Mouse (Mus musculus) liver, embryonic 14.5 days (tissue): ENCODE data around the gene Trmt44. TPM values are rescaled to one million over a fixed set of nuclear protein-coding genes. Genes with fewer than 3 reads are reported as not detected.

Source experiments
- ATAC-seq: fragments of 200-750 bp; cut with Nextera tagmentation; 2 replicates; pipeline ENCODE4 v1.8.0; 2017; ENCODE audit warnings: moderate number of reproducible peaks, mild to moderate bottlenecking, moderate library complexity; ENCODE audit not compliant: insufficient read depth
- DNase-seq, 3 experiments: peaks; one replicate each; pipeline ENCODE4 v3.0.0-alpha.2; 2012 to 2013; ENCODE audit warnings: low read depth in 3 of 3, low spot score in 3 of 3
- H3K27ac ChIP-seq: fragments of 300-500 bp; sonication (generic); 2 replicates; pipeline ENCODE4 v1.5.1; 2014; ENCODE audit warnings: moderate library complexity, mild to moderate bottlenecking, control low read depth, inconsistent platforms
- H3K27me3 ChIP-seq: fragments of 300-500 bp; sonication (generic); 2 replicates; pipeline ENCODE4 v1.6.1; 2014; ENCODE audit warnings: mild to moderate bottlenecking, low read length, moderate library complexity; ENCODE audit not compliant: control insufficient read depth, insufficient read depth
- H3K36me3 ChIP-seq: fragments of 300-500 bp; sonication (generic); replicated peaks from 2 replicates; pipeline ENCODE4 v1.6.1; 2014; ENCODE audit warnings: low read depth; ENCODE audit not compliant: control insufficient read depth, insufficient read depth
- H3K4me1 ChIP-seq, 2 experiments: fragments of 200-500 bp in 1 of 2; fragments of 300-500 bp in 1 of 2; sonication (generic) in 1 of 2; replicated peaks; 2 replicates each; pipeline ENCODE4 v1.6.1; 2012 to 2014; ENCODE audit warnings: antibody characterized with exemption in 1 of 2, inconsistent platforms in 1 of 2, low read length in 1 of 2; ENCODE audit not compliant: control insufficient read depth in 2 of 2, insufficient read depth in 2 of 2
- H3K4me2 ChIP-seq: fragments of 300-500 bp; sonication (generic); 2 replicates; pipeline ENCODE4 v1.6.1; 2014; ENCODE audit warnings: low read depth, mild to moderate bottlenecking, control low read depth, moderate library complexity
- H3K4me3 ChIP-seq, 2 experiments: fragments of 200-500 bp in 1 of 2; fragments of 300-500 bp in 1 of 2; sonication (generic) in 1 of 2; 2 replicates each; pipeline ENCODE4 v1.5.1; 2012 to 2014; ENCODE audit warnings: low read depth in 2 of 2, low read length in 2 of 2, mild to moderate bottlenecking in 2 of 2, control low read depth in 1 of 2, inconsistent platforms in 1 of 2, moderate library complexity in 1 of 2; ENCODE audit not compliant: insufficient read depth in 1 of 2
- H3K9ac ChIP-seq: fragments of 300-500 bp; sonication (generic); replicated peaks from 2 replicates; pipeline ENCODE4 v1.6.1; 2014; ENCODE audit warnings: mild to moderate bottlenecking, control low read depth, moderate library complexity
- H3K9me3 ChIP-seq: fragments of 300-500 bp; sonication (generic); 2 replicates; pipeline ENCODE4 v1.6.1; 2016; ENCODE audit warnings: low read length, mixed read lengths; ENCODE audit not compliant: control insufficient read depth
- CTCF ChIP-seq: IDR thresholded peaks from 2 replicates; pipeline ENCODE4 v1.5.1; 2016; ENCODE audit warnings: antibody characterized with exemption, low read depth, control low read depth
- EP300 ChIP-seq: IDR thresholded peaks from 2 replicates; pipeline ENCODE4 v1.6.1; 2016; ENCODE audit warnings: antibody characterized with exemption, low read depth
- WGBS: fragments of 180-500 bp; shearing (Covaris S2); extraction: QIAGEN DNeasy Blood & Tissue Kit; methylation state at CpG from one replicate; pipeline ENCODE4 v1.1.7; 2014; ENCODE audit not compliant: insufficient replicate concordance; 5-methylcytosine and 5-hydroxymethylcytosine counted together
- polyA plus RNA-seq, 2 experiments: library from polyadenylated mRNA; depleted of rRNA in 1 of 2; stranded (reverse) in 1 of 2; unstranded in 1 of 2; fragments of >200 nt; fragmentation: Nextera tagmentation in 1 of 2; extraction: Ambion mirVana in 1 of 2; gene quantifications; 2 replicates each; pipeline versions ENCODE4 v1.2.1 to v1.2.3; 2012 to 2014

Trmt44 gene
- polyA plus RNA-seq, 2 experiments: 2.0 to 2.3 TPM

DNA sequence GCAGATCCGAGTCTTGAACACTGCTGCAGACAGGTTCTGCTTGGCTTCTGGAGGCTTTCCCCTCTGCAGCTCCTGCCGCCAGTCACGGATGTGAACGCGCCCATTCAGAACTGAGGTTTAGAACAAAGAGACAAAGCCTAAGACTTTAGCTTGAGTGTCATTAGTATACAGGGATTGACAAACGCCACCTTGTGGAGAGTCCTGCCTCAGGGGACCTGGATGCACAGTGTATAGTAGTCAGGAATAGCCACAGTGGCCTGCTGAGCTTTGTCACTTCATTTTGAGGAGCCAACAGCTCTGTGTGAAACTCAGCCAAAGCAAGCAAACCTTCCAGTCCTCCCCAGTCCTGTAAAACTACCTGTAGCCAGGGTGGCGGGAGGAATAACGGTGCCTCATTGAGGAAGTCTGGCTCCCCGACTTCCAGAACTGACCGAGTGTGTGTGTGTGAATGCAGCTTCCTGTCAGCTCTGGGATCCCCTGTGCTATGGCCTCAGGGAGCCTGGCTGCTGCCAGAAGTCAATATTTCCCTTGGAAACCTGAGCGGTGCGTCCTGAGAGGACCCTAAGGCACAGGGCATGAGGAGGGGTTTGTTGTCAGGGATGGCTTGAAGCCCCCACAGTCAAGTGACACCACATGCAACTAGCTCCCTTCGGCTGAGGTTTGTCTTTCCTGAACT lies 16.8 kb downstream of the Trmt44 start:
- ATAC-seq (no peak), DNase-seq (no peak)
- no peaks in the 10 kb centered on the region for H3K27me3 ChIP-seq
- H3K27ac ChIP-seq: no peak overlapping the region
- TF ChIP-seq CTCF (peak; percentile 17; the same call in 1 of the 2 replicates), EP300 (no peak)
- H3K36me3 ChIP-seq: peaks cover 12% of the 10 kb centered on the region
- H3K9ac ChIP-seq: no peak overlapping the region
- 74% methylated on average over 13 of the region's 13 CpGs for WGBS
- no peaks in the 10 kb centered on the region for H3K9me3 ChIP-seq
- H3K4me2 ChIP-seq: no peak overlapping the region
- H3K4me3 ChIP-seq: no peak overlapping the region
- no peaks in the 10 kb centered on the region for H3K4me1 ChIP-seq

DNA sequence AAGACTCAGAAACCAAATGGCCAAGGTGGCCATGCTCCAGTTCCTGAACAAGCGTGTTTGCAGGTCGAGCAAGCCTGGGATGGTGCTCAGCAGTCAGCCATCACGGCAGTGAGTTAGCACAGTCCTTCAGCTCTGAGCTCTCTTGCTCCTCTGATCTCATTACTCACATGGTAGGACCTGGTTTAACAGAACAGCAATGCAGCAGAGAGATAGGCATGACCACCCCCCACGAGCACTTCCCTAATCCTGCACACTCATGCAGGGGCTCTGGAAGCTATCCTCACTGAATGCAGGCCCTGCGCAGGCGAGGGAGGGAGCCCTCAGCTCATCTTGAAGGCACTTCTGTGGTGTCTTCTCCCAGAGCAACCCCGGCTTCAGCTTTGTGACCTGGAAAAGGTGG lies 18.5 kb downstream of the Trmt44 start:
- TF ChIP-seq EP300 (no peak), CTCF (no peak)
- H3K27me3 ChIP-seq: no peaks in the 10 kb centered on the region
- no peak overlapping the region for H3K4me3 ChIP-seq
- ATAC-seq (no peak), DNase-seq (no peak)
- no peak overlapping the region for H3K27ac ChIP-seq
- no peaks in the 10 kb centered on the region for H3K9me3 ChIP-seq
- H3K4me1 ChIP-seq: no peaks in the 10 kb centered on the region
- H3K9ac ChIP-seq: no peak overlapping the region
- H3K4me2 ChIP-seq: no peak overlapping the region
- peaks cover 5% of the 10 kb centered on the region; the same call in 1 of the 2 replicates for H3K36me3 ChIP-seq
- WGBS: 63% methylated on average over 7 of the region's 7 CpGs

DNA sequence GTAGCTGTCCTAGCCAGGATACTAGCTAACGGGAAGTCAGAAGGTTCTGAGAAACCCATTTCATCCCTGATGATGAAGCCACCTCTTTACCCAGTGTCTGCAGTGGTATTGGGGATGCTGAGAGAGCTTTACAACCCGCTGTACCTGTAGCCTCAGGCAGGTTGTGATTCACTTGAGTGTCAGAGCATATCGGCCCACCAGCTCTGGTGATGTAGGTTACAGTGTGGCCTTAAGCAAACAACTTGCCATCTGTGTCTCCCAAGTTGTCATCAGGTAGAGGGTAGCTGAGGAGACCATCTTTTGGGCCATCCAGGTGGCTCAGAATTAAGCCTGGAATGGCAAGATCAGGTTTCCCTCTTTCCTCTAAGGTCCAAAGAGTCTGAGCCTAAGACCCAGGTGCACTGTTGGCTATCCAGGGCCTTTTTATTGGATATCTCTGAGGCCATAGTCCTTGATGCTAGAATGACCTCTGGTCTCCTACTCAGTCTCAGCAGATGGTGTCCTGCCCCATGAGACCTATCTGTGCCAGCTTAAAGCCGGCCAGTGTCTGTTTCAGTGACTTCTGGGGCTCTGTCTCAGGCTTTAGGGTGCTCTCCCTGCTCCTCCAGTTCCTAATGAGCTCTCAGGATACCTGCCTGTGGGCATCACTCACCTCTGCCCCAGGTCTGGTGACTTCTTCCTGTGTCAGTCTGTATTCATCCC lies 21.9 kb downstream of the Trmt44 start:
- Histone ChIP-seq H3K27ac (no peak overlapping the region), H3K27me3 (no peaks in the 10 kb centered on the region), H3K9me3 (no peaks in the 10 kb centered on the region), H3K4me2 (no peak overlapping the region), H3K4me3 (no peak overlapping the region), H3K9ac (no peak overlapping the region), H3K4me1 (no peaks in the 10 kb centered on the region), H3K36me3 (peaks cover 5% of the 10 kb centered on the region; the same call in 1 of the 2 replicates)
- WGBS: 58% methylated on average over 4 of the region's 4 CpGs
- ATAC-seq: no peak
- no peak for TF ChIP-seq EP300
- no peak for TF ChIP-seq CTCF
- DNase-seq: no peak

DNA sequence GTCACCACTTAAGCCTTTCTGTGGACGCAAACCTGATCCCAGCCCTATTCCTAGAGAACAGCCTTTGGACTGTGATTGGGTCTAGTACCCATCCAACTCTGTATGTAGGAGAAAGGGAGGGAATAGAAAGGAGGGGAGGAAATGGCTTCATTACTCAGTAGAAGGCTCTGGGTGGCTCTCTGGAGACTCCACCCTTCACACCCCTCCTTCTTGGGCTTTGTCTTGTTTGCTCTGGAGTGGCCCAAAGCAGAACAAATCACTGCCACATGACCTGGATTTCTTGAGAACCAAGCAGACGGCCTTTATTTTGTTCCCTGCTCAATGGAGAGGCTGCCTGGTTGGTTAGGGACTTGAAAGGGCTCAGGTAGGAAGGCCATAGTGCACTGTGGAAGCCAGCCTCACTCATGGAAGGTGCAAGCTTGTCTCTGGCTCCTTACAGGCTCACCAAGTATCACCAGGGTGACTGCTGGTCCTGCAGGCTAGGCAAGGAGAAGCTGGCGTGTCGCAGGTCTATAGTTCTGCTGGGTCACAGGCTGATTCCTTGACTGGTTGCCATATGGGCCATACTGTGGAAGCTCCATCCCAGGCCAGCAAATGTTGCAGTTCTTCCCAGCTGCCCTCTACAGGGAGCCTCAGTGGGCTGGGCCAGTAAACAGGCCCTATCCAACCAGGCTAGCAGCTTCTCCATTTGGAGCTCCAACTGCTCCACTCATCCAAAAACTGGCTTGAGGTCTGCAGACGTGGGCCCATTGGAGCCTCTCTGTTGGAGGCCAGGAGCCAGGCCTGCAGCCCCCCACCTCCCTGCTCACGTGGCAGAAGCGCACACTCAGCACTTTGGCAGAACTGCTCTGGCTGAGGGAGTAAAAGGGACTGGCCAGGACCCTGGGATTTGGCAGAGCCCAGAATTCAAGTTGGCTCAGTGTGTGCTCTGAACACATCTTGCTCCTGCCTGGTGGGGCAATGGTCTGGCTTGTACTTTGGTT lies 22.7 kb downstream of the Trmt44 start:
- Histone ChIP-seq H3K27ac (no peak overlapping the region), H3K9me3 (no peaks in the 10 kb centered on the region), H3K36me3 (no peaks in the 10 kb centered on the region), H3K4me2 (no peak overlapping the region), H3K4me1 (no peaks in the 10 kb centered on the region), H3K27me3 (no peaks in the 10 kb centered on the region), H3K9ac (no peak overlapping the region), H3K4me3 (no peak overlapping the region)
- ATAC-seq (no peak), DNase-seq (no peak)
- no peak for TF ChIP-seq EP300
- TF ChIP-seq CTCF: no peak
- 31% methylated on average over 7 of the region's 7 CpGs for WGBS
